Mouse (Mus musculus) MN1 (cell line): ENCODE measurements around the gene Gm17124.
"Not testable (repeated sequence)": the region's sequence is repeated elsewhere in the genome, so short reads cannot be mapped to it uniquely, and the experiment has no call there.

Experiments used
- DNase-seq: peaks from one replicate; pipeline ENCODE4 v3.0.0-alpha.2; 2016; ENCODE audit warnings: low spot score

Gene Gm17124

DNA sequence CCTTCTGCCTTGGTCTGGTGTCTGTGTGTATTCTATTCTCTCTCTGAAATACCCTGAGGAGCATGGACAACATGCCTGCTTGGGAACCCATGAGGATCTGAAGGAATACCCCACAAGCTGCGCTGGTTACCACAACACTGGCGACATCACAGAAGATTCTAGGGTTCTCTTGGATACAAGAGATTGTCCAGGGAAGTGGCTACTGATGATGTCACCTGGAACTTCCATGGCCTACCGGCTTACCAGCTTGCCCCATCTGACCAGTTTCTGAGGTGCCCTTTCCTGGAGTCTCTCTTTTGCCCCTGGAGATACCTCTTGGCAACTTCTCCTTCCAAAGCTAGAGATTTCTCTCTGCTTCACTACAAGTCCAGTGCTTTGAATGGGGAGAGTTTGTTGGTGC is at the start of gene Gm17124:
TSS of gene Gm17124 (minus strand) at position 101 of the 400 bp plus-strand sequence.
- not testable (repeated sequence) for DNase-seq

DNA sequence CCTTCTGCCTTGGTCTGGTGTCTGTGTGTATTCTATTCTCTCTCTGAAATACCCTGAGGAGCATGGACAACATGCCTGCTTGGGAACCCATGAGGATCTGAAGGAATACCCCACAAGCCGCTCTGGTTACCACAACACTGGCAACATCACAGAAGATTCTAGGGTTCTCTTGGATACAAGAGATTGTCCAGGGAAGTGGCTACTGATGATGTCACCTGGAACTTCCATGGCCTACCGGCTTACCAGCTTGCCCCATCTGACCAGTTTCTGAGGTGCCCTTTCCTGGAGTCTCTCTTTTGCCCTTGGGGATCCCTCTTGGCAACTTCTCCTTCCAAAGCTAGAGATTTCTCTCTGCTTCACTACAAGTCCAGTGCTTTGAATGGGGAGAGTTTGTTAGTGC is 42.1 kb upstream of the Gm17124 start, which contains the start of gene Gm3633:
TSS of gene Gm3633 (minus strand) at position 101 of the 400 bp plus-strand sequence.
- not testable (repeated sequence) for DNase-seq
